Mouse (Mus musculus): Measurements from ENCODE around the gene Dhdds. TPM values are rescaled to one million over a fixed set of nuclear protein-coding genes. Genes with fewer than 3 reads are reported as not detected.

Dhdds gene
- total and polyA plus RNA-seq, 3 experiments, result 15.9 to 37.7 TPM; not detected in 1

GRCm38 (mm10) chr4:133967138-133967865 lies 33.4 kb downstream of the Dhdds start (continued):
- no peak for TF ChIP-seq CHD1 (IDR thresholded peaks at IDR 0.05; ENCODE audit: low read depth, low read length)
- no peak for TF ChIP-seq MYC (IDR thresholded peaks at IDR 0.05; ENCODE audit: low read depth, low read length)
- TF ChIP-seq MXI1 (IDR thresholded peaks at IDR 0.05; ENCODE audit: low read depth, low read length), result peak; percentile 86
- no peak for TF ChIP-seq KAT2A (conservative IDR thresholded peaks at IDR 0.05; ENCODE audit: low read depth, low read length)

GRCm38 (mm10) chr4:133966271-133966940 lies 34.3 kb downstream of the Dhdds start:
- H3K9ac ChIP-seq (ENCODE audit: control insufficient read depth, low read depth, low read length, poor library complexity, severe bottlenecking), result peak overlapping the region; percentile 99
- H3K27ac ChIP-seq (ENCODE audit: control insufficient read depth, low read depth, low read length), result peak overlapping the region; percentile 7; the same call in 1 of the 2 replicates
- H3K9me3 ChIP-seq (replicated peaks; ENCODE audit: insufficient read depth, low read length), result no peaks in the 10 kb centered on the region
- no peak for DNase-seq (ENCODE audit: low read depth, low spot score)
- H3K4me1 ChIP-seq (ENCODE audit: control insufficient read depth in 1 of 2, insufficient read depth in 2 of 2, low read length in 2 of 2), result peaks cover 0 to 8% of the 10 kb centered on the region in 2 experiments; a peak in 1 of 4 replicates
- peaks cover 11% of the 10 kb centered on the region for H3K79me2 ChIP-seq (ENCODE audit: control insufficient read depth, insufficient read depth, low read length, poor library complexity)
- TF ChIP-seq ETS1 (IDR thresholded peaks at IDR 0.05; ENCODE audit: low read depth, low read length) (no peak), CHD2 (IDR thresholded peaks at IDR 0.05; ENCODE audit: low read length) (no peak), NRF1 (IDR thresholded peaks at IDR 0.05; ENCODE audit: insufficient read depth, low read depth, low read length, poor library complexity, severe bottlenecking) (no peak), RCOR1 (IDR thresholded peaks at IDR 0.05; ENCODE audit: low read depth, low read length) (no peak), HCFC1 (IDR thresholded peaks at IDR 0.05; ENCODE audit: low read depth, low read length) (no peak), ZKSCAN1 (IDR thresholded peaks at IDR 0.05; ENCODE audit: low read depth, low read length) (no peak), GABPA (IDR thresholded peaks at IDR 0.05; ENCODE audit: low read depth, low read length) (no peak), ELF1 (IDR thresholded peaks at IDR 0.05; ENCODE audit: low read depth, low read length) (no peak), CHD1 (IDR thresholded peaks at IDR 0.05; ENCODE audit: low read depth, low read length) (no peak), MAZ (IDR thresholded peaks at IDR 0.05; ENCODE audit: low read depth, low read length) (no peak), TCF12 (IDR thresholded peaks at IDR 0.05; ENCODE audit: low read depth, low read length) (no peak), MAFK (IDR thresholded peaks at IDR 0.05; ENCODE audit: borderline replicate concordance, low read depth, low read length) (no peak), MEF2A (IDR thresholded peaks at IDR 0.05; ENCODE audit: extremely low read depth, insufficient replicate concordance, low read depth, low read length, poor library complexity, severe bottlenecking) (no peak), KAT2A (conservative IDR thresholded peaks at IDR 0.05; ENCODE audit: low read depth, low read length) (no peak), POLR2A (IDR thresholded peaks at IDR 0.05; ENCODE audit: control insufficient read depth in 1 of 2, insufficient read depth in 1 of 2, low read depth in 1 of 2, low read length in 2 of 2, poor library complexity in 1 of 2) (no peak)
- peak overlapping the region; percentile 65 to 77 for H3K4me3 ChIP-seq (ENCODE audit: control insufficient read depth in 1 of 2, insufficient read depth in 1 of 2, low read depth in 2 of 2, low read length in 2 of 2)
- H3K27me3 ChIP-seq (ENCODE audit: control insufficient read depth in 1 of 2, insufficient read depth in 2 of 2, low read length in 2 of 2), result no peaks in the 10 kb centered on the region
- H3K36me3 ChIP-seq (ENCODE audit: control insufficient read depth in 1 of 2, insufficient read depth in 2 of 2, low read length in 2 of 2), result peaks cover 5 to 14% of the 10 kb centered on the region in 2 experiments; a peak in 3 of 4 replicates
